Comparison of ENCODE assay signal across 21 mouse cellular contexts in the genomic region with DNA sequence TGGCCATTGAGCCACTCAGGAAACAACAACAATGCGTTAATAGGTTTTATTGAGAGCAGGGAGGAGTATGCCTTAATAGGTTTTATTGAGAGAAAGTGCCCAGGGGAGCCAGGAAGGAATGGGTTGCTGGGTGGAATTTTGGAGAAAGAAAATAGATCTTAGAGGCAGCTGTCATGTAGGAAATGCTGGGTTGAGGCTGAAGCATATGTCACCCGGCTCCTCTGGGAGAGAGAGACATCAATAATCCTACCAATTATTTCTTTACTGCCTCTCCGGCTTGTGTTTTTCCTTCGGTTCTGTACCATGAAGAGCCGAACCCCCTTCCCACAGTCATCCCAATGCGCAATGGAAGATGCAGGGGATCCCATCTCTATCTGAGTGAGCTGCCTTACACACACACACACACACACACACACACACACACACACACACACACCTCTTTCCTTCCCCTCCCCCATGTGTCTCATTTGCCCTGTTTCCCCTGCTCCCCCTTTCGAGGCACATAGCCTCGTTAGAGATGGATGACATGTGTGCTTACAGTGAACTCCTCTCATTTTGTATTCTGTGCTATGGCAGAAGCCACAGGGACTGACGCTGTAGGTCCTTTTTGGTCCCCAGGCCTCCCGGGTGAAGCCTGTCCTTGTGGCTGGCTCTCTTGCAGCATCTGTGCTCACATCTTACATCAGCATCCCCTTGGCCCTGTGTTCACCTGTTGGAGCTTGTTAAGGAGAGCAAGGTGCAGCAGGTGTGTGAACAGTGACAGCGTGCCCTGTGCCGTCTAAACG. TPM values are rescaled to one million over a fixed set of nuclear protein-coding genes. Genes with fewer than 3 reads are reported as not detected.
DNase-seq lines count a peak whose midpoint lies in the region; ATAC-seq and TF ChIP-seq lines count a peak whose summit lies in the region.
"Had no signal": no experiment of that assay in that cellular context is flagged by ENCODE, and none has a peak within 500 bp of the region (broad histone marks: within the 10 kb centered on the region; RNA-seq: fewer than 3 reads in every experiment).

No protein-coding gene starts in this region.

- TF ChIP-seq POLR2A in kidney, adult 2 months (IDR thresholded peaks at IDR 0.05; ENCODE audit: low read depth, low read length) = no peak

- no peak for DNase-seq in kidney, adult 2 months
- DNase-seq in kidney, postnatal 4 days = no peak
- DNase-seq in frontal cortex, postnatal 25 days (ENCODE audit: low spot score in 2 of 2) = no peak
- DNase-seq in urinary bladder, postnatal 4 days (ENCODE audit: low spot score in 2 of 2) = no peak
- DNase-seq: adrenal gland, adult 8-10 months; cerebellum, adult 11 months; cerebellum, postnatal 10 days; kidney, adult 18-20 months; thymus, adult 18-20 months had no signal

- TF ChIP-seq CTCF in kidney, adult 2 months (conservative IDR thresholded peaks at IDR 0.05; ENCODE audit: insufficient read depth, insufficient read length, low read depth, low read length) = no peak

- no peaks in the 10 kb centered on the region for H3K9me3 ChIP-seq in hindbrain, embryonic 12.5 days (replicated peaks)
- H3K9me3 ChIP-seq in midbrain, embryonic 13.5 days = no peaks in the 10 kb centered on the region
- H3K9me3 ChIP-seq in neural tube, embryonic 15.5 days (replicated peaks) = no peaks in the 10 kb centered on the region
- H3K9me3 ChIP-seq: forebrain, embryonic 10.5 days; stomach, embryonic 15.5 days had no signal

- WGBS in kidney, adult 2 months = 82% methylated on average over 13 of the region's 13 CpGs
- WGBS in hindbrain, embryonic 12.5 days = 52% methylated on average over 13 of the region's 13 CpGs
- WGBS in midbrain, embryonic 13.5 days = 56% methylated on average over 13 of the region's 13 CpGs
- WGBS in neural tube, embryonic 15.5 days = 35% methylated on average over 13 of the region's 13 CpGs

- no peaks in the 10 kb centered on the region for H3K36me3 ChIP-seq in kidney, adult 2 months (ENCODE audit: control insufficient read depth, insufficient read depth, low read length)
- H3K36me3 ChIP-seq in hindbrain, embryonic 12.5 days = no peaks in the 10 kb centered on the region
- no peaks in the 10 kb centered on the region for H3K36me3 ChIP-seq in midbrain, embryonic 13.5 days
- H3K36me3 ChIP-seq in neural tube, embryonic 15.5 days = no peaks in the 10 kb centered on the region
- H3K36me3 ChIP-seq: forebrain, embryonic 10.5 days; stomach, embryonic 15.5 days had no signal

- ATAC-seq in hindbrain, embryonic 12.5 days (ENCODE audit: low FRiP score) = peak; percentile 57
- ATAC-seq in midbrain, embryonic 13.5 days = peak; percentile 67
- peak; percentile 49 for ATAC-seq in neural tube, embryonic 15.5 days (ENCODE audit: low FRiP score)

- no peak overlapping the region for H3K4me3 ChIP-seq in kidney, adult 2 months (ENCODE audit: insufficient read depth, low read depth, low read length)
- no peak overlapping the region for H3K4me3 ChIP-seq in hindbrain, embryonic 12.5 days
- no peak overlapping the region for H3K4me3 ChIP-seq in midbrain, embryonic 13.5 days (replicated peaks)
- no peak overlapping the region for H3K4me3 ChIP-seq in neural tube, embryonic 15.5 days (replicated peaks)
- H3K4me3 ChIP-seq: forebrain, embryonic 10.5 days; layer of hippocampus, adult 2 months; stomach, embryonic 15.5 days had no signal

- peaks cover 8% of the 10 kb centered on the region; the same call in 1 of the 2 replicates for H3K4me1 ChIP-seq in kidney, adult 2 months (ENCODE audit: control insufficient read depth, insufficient read depth, low read length)
- peaks cover 17% of the 10 kb centered on the region for H3K4me1 ChIP-seq in hindbrain, embryonic 12.5 days
- H3K4me1 ChIP-seq in midbrain, embryonic 13.5 days (replicated peaks) = peaks cover 15% of the 10 kb centered on the region
- peaks cover 19% of the 10 kb centered on the region for H3K4me1 ChIP-seq in neural tube, embryonic 15.5 days

- H3K9ac ChIP-seq in hindbrain, embryonic 12.5 days = no peak overlapping the region
- H3K9ac ChIP-seq in midbrain, embryonic 13.5 days (replicated peaks) = no peak overlapping the region
- H3K9ac ChIP-seq in neural tube, embryonic 15.5 days (replicated peaks) = no peak overlapping the region
- H3K9ac ChIP-seq: liver, embryonic 14.5 days; stomach, embryonic 15.5 days had no signal

- H3K27me3 ChIP-seq in kidney, adult 2 months (replicated peaks; ENCODE audit: control insufficient read depth, insufficient read depth, low read length) = no peaks in the 10 kb centered on the region
- peaks cover 3% of the 10 kb centered on the region; the same call in 1 of the 2 replicates for H3K27me3 ChIP-seq in hindbrain, embryonic 12.5 days
- H3K27me3 ChIP-seq in midbrain, embryonic 13.5 days = no peaks in the 10 kb centered on the region
- no peaks in the 10 kb centered on the region for H3K27me3 ChIP-seq in neural tube, embryonic 15.5 days (replicated peaks)
- H3K27me3 ChIP-seq: stomach, embryonic 15.5 days had no signal

- 0 out of 2 replicates have a peak overlapping the region, but pooled peaks have one; percentile 37 for H3K27ac ChIP-seq in kidney, adult 2 months (ENCODE audit: insufficient read depth, low read depth, low read length)
- H3K27ac ChIP-seq in hindbrain, embryonic 12.5 days = no peak overlapping the region
- no peak overlapping the region for H3K27ac ChIP-seq in midbrain, embryonic 13.5 days
- no peak overlapping the region for H3K27ac ChIP-seq in neural tube, embryonic 15.5 days (replicated peaks)
- H3K27ac ChIP-seq: forebrain, embryonic 10.5 days; layer of hippocampus, adult 2 months; liver, embryonic 14.5 days; macrophage had no signal

- no peak overlapping the region; the same call in 1 of the 2 replicates for H3K4me2 ChIP-seq in hindbrain, embryonic 12.5 days (replicated peaks)
- H3K4me2 ChIP-seq in midbrain, embryonic 13.5 days (replicated peaks) = 0 out of 2 replicates have a peak overlapping the region, but pooled peaks have one; percentile 6
- no peak overlapping the region for H3K4me2 ChIP-seq in neural tube, embryonic 15.5 days

RNA-seq across cellular contexts. Expression of a gene that starts 11.3 kb away (rescaled TPM):
- polyA plus RNA-seq in kidney, adult 2 months (2012; rRNA removed) = 0.06 and 0.07 TPM in 2 replicates
- polyA plus RNA-seq in hindbrain, embryonic 12.5 days (2016; fragmentation: Nextera tagmentation; extraction: Ambion mirVana) = not detected in 2 replicates
- 0.08 and 0.14 TPM in 2 replicates for polyA plus RNA-seq in midbrain, embryonic 13.5 days (2015; fragmentation: Nextera tagmentation; extraction: Ambion mirVana)
- polyA plus RNA-seq in neural tube, embryonic 15.5 days (2015; fragmentation: Nextera tagmentation; extraction: Ambion mirVana) = 0.08 TPM in 1 of 2 replicates, not detected in the other
- polyA plus RNA-seq: C2C12; forebrain, embryonic 10.5 days; heart, embryonic 16.5 days; limb, embryonic 14.5 days; liver, embryonic 14.5 days; lung, embryonic 16.5 days; macrophage; stomach, embryonic 15.5 days had no signal
